Mouse (Mus musculus) olfactory bulb, adult 2 months (tissue): ENCODE measurements around the gene Ntn4.

ENCODE experiments used
- CTCF ChIP-seq: fragments of 200-500 bp; IDR thresholded peaks from 2 replicates; pipeline ENCODE4 v1.5.1; 2012; ENCODE audit warnings: low read depth, mild to moderate bottlenecking, low read length, moderate library complexity; ENCODE audit not compliant: insufficient read depth
- POLR2A ChIP-seq: fragments of 200-500 bp; IDR thresholded peaks from 2 replicates; pipeline ENCODE4 v1.6.1; 2012; ENCODE audit warnings: mild to moderate bottlenecking, low read depth, low read length, moderate library complexity; ENCODE audit not compliant: insufficient read depth

DNA sequence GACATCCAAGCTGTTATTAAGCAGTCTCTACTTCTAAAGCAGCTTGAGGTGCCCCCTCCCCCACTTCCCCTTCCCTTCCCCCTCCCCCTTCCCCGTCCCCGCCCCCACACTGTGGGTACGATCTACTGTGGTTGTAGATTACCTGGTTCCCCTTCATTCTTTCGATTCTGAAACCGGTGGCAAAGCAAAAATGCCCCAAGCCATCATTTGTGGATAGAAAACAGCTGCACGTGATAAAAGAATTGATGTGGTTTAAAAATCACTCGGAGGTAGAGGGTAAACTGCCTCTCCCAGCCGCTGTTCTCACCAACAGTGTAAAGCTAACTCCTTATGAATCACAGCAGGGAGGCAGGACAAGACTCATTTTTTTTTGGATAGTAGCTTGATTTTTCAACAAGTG, 25.6 kb upstream of the Ntn4 start:
- TF ChIP-seq POLR2A (no peak), CTCF (no peak)
